Mouse (Mus musculus) small intestine, adult 2 months (tissue): Measurements from ENCODE around the gene Prss8.

ENCODE experiments used
- CTCF ChIP-seq: fragments of 200-500 bp; IDR thresholded peaks from 2 replicates; pipeline ENCODE4 v1.5.1; 2012; ENCODE audit warnings: low read depth, mild to moderate bottlenecking, control low read depth, inconsistent platforms, low read length, moderate library complexity, mixed read lengths; ENCODE audit not compliant: insufficient replicate concordance, insufficient read length; ENCODE audit errors: extremely low read depth
- POLR2A ChIP-seq: fragments of 200-500 bp; IDR thresholded peaks from 2 replicates; pipeline ENCODE4 v1.6.1; 2012; ENCODE audit warnings: low read depth, mild to moderate bottlenecking, control low read depth, inconsistent platforms, low read length, moderate library complexity

GRCm38 (mm10) chr7:127897542-127897941, 32.4 kb downstream of the Prss8 start:
- no peak for TF ChIP-seq POLR2A
- no peak for TF ChIP-seq CTCF
